Mouse (Mus musculus) ES-Bruce4 (cell line): Measurements from ENCODE around the gene Fndc3a.

Experiments
- CTCF ChIP-seq: IDR thresholded peaks from one replicate; pipeline ENCODE4 v1.8.1; 2011; ENCODE audit warnings: low read depth, low read length
- POLR2A ChIP-seq: IDR thresholded peaks from one replicate; pipeline ENCODE4 v1.8.1; 2011; ENCODE audit warnings: low read length; ENCODE audit not compliant: insufficient read depth

GRCm38 (mm10) chr14:72506018-72506722 lies 203.6 kb downstream of the Fndc3a start:
- TF ChIP-seq POLR2A (no peak), CTCF (no peak)
